Mouse (Mus musculus) gastrocnemius, adult 8-10 months (tissue): ENCODE data around the gene Nfx1. TPM values are rescaled to one million over a fixed set of nuclear protein-coding genes. Genes with fewer than 3 reads are reported as not detected.
A peak's percentile ranks its signal among the peaks of the same experiment; 100 is the strongest.

Experiments used
- DNase-seq, 2 experiments: peaks; one replicate each; pipeline ENCODE4 v3.0.0; 2022; ENCODE audit warnings: low spot score in 2 of 2
- total RNA-seq, 4 experiments: library from RNA; stranded (reverse); gene quantifications; 2 replicates each; pipeline ENCODE4 v1.2.4; 2022

Nfx1 gene
- total RNA-seq, 4 experiments from 2014 or later = 19.9 to 22.8 (median 22.3) TPM

DNA sequence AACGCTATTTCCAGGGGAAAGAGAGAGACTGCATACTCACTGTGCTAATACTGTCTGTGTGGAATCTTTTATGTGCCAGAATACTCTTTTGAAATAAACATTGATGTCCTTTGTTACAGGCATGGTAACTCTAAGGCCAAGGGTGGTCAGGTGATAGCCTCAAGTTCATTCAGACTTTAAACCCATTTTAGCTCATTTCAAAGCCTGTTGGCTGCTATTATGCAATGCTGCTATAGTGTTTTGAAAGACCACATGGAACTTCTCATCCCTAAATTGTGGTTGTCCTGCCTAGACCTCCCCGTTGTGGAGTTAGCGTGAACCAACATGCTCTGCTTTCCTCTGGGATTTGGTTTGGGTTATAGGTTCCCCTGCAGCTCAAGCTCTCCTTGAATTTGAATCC, 5.0 kb downstream of the Nfx1 start:
- DNase-seq = no peak

DNA sequence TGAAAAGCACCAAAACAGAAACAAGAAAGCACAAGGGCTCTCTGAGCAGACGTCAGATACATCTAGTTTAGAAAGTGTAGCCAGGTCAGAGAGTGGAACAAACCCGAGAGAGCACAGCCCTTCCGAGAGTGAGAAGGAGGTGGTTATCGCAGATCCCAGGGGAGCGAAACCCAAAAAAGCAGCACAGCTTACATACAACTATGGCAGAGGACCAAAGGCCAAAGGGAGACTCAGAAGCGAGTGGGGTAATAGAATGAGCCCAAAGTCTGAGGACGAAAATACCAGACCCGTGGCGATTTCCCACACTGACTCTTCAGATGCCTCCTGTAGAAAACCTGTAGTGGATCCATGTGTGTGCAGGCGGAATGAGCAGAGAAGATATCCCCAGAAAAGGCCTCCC, 5.9 kb downstream of the Nfx1 start:
- DNase-seq = no peak

- DNase-seq = no peak
Observed at GRCm38 (mm10) chr4:40979430-40979829, 8.7 kb downstream of the Nfx1 start.

GRCm38 (mm10) chr4:40982486-40982885, 11.8 kb downstream of the Nfx1 start:
- no peak for DNase-seq

DNA sequence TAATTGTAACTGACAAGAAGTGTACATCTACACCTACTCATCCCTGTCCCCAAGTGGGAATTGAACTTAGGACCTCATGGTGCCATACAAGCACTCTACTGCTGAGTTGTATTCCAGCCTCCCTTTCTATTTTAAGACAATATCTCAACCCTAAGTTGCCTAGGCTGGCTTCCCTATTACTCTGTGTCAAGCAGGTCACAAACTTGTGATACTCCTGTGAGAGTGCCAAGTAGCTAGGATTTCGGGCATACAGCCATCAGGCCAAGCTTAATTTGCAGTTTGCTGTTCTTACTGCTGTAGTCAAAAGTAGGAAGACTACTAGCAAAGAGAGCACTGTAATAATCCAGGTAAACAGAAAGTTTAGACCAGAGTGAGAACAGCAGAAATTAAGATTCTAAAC, 13.0 kb downstream of the Nfx1 start:
- peak; percentile 74 to 79 for DNase-seq

DNA sequence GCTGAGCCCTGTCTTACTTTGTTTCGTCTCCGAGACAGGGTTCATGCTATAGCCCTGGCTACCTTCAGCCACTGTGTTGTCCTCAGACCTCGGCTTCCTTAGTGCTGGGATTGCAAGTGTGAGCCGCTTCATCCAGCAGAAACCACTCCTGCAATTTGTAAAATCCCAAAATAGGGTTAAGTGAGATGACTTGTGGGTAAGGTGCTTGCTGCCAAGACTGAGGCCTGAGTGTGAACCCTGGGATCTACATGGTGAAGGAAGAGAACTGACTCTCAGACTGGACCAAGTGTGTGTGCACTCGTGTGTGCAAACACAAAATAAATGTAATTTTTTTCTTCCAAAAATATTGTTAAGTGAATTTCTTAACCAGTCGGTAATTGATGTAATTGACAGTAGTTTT, 18.9 kb downstream of the Nfx1 start:
- DNase-seq = no peak

DNA sequence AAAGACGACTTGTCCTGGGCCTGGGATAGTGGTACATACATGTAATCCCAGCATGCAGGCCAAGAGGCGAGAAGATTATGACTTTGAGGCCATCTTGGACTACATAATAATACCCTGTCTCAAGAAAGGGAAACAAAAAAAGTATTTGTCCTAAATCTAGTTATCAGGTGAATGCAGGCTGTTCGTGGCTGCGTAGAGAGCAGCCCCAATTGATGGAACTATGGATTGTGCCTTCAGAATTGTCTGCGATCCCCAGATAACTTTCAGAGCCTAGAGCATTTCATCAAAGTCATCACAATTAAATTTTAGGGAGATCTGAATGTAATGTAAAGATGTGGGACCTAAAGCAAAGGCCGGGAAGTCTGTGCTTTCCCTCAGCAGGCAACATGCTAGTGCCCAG, 25.6 kb downstream of the Nfx1 start:
- no peak for DNase-seq

GRCm38 (mm10) chr4:40997916-40998315, 27.2 kb downstream of the Nfx1 start:
- DNase-seq = no peak

DNA sequence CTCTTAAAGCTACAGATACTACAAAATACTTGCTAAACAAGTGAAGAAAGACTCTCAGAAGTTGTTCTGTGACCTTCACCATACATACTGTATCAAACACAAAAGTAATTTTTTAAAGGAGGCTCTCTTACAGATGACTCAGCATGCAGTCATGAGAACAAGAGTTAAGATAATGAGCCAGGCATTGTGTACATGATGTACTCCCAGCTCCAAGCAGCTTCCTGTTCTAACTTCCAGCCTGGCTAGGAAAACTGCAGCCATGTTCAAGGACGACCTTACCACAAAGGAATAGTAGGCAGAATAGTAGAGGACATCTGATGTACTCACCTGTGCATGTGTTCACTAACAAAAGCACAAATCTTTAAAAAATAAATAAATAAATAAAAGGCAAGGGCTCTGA, 29.6 kb downstream of the Nfx1 start:
- no peak for DNase-seq

GRCm38 (mm10) chr4:41000842-41001639, 30.3 kb downstream of the Nfx1 start:
- DNase-seq = no peak

DNA sequence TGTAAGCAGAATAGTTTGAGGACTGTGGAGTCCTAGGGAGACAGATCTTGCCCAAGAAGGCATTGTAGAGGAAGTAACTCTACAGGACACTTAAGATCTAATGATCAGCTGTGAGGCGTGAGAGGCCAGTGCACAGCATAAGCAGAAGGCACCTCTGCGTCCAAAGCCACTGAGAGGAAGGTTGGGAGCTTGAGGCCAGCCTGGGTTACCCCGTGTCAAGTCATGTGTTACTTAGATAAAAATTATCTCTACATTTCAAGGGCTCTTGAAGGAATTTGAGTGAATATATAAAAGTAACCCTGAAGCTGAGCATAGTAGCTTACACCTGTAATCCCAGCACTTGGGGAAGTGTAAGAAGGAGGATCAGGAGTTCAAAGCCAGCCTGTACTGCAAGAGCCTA, 42.6 kb downstream of the Nfx1 start:
- DNase-seq = no peak

GRCm38 (mm10) chr4:41015798-41016197, 45.1 kb downstream of the Nfx1 start:
- no peak for DNase-seq

DNA sequence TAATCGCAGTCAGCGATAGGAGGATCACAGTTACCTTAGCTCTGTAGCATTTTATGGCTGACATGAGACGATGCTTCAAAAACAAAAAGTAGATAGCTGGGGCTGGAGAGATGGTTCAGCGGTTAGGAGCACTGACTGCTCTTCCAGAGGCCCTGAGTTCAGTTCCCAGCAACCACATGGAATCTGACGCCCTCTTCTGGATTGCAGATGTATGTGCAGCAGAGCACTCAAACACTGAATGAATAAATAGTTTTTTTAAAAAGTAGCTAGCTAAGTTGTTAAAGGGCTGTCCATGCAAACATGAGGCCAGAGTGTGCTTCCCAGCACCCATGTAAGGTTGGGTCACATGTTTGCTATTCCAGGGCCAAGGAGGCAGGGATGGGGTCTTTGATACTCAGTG, 50.4 kb downstream of the Nfx1 start:
- no peak for DNase-seq

- no peak for DNase-seq
Observed at GRCm38 (mm10) chr4:41026086-41026787, 55.5 kb downstream of the Nfx1 start.

DNA sequence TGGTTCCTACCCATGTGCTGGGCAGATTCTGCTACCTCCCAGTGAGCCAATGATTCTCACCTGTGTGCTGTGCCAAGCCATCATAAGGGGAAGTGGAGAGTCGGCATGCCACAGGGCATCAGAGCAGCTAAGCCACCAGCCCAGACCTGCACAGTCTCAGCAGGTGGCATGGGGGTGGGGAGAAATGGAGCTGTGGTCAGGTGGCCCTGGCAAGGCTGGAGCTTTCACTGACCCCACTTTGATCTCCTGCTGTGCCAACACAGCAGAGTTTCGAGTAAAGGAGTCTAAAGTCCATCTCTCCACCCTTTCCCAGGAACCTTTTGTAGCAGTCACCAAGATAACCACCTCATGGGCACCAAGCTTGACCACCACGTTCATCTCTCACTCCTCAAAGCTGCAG, 57.2 kb downstream of the Nfx1 start:
- no peak for DNase-seq

GRCm38 (mm10) chr4:41028272-41028671, 57.6 kb downstream of the Nfx1 start:
- DNase-seq = no peak

DNA sequence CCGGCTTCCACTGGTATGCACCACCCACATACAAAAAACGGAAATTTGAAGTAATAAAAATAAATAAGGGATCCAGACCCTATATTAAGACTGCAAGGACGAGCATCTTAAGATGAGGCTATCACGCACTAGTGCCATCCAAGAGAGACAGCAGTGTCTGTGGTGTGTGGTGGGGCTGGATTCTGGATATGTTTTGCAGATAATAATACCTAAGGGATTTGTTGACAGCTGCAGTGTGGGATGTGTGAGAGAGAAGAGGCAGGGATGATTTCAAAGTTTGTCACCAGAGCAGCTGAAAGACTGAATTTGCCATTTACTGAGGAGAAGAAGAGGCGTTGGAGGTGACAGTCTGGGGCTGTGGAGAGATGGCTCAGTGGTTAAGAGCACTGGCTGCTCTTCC, 58.7 kb downstream of the Nfx1 start:
- no peak for DNase-seq

- peak in 1 of 2 experiments; percentile 23 for DNase-seq
Observed at GRCm38 (mm10) chr4:41031242-41031641, 60.5 kb downstream of the Nfx1 start.

DNA sequence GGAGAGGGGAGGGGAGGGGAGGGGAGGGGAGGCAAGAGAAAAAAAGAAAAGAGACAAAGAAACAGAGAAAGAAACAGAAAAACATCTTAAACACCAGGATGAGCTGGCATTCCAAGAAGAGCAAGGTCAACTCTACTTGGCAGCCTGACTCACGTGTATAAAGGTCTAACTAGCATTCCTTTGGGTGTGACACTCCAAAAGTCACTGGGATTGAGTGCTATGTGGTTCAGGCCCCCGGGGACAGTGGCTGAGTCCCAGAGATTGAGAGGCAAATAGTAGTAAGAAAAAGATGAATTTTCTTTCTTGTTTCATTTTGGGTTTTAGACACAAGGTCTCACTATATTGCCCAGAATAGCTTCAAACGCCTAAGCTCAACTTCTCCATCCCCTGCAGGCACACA, 67.2 kb downstream of the Nfx1 start:
- DNase-seq = no peak

- no peak for DNase-seq
Observed at GRCm38 (mm10) chr4:41040983-41041382, 70.3 kb downstream of the Nfx1 start.

GRCm38 (mm10) chr4:41042880-41043279, 72.2 kb downstream of the Nfx1 start:
- no peak for DNase-seq

GRCm38 (mm10) chr4:41043961-41044360, 73.3 kb downstream of the Nfx1 start:
- no peak for DNase-seq

DNA sequence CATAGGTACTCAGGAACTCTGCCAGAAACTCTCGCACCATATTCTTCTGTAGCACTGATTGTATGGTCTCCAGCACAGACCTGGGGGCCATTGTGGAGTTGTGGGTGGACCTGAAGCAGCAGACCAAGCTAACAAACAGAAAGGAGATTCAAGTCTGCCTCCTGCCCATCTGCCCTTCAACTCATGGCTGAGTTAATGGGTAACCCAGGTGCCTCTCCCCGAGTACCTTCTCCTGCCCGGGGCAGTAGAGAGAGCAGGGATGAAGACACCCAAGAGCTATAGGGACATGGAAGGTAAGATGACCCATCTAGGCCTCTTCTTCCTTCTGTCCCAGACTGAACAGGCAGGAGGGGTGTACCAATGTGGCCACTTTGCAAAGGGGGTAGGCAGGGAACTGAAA, 74.6 kb downstream of the Nfx1 start:
- DNase-seq = no peak
